Mouse (Mus musculus) lung, embryonic 14.5 days (tissue): ENCODE results near the gene Cdh18. TPM values are rescaled to one million over a fixed set of nuclear protein-coding genes. Genes with fewer than 3 reads are reported as not detected.

Source experiments
- ATAC-seq: fragments of 200-750 bp; cut with Nextera tagmentation; 2 replicates; pipeline ENCODE4 v1.8.0; 2017; ENCODE audit warnings: mild to moderate bottlenecking, moderate TSS enrichment, moderate library complexity; ENCODE audit not compliant: insufficient read depth
- DNase-seq: peaks from one replicate; pipeline ENCODE4 v3.0.0-alpha.2; 2015
- H3K27ac ChIP-seq: fragments of 300-500 bp; sonication (generic); 2 replicates; pipeline ENCODE4 v1.5.1; 2014; ENCODE audit warnings: low read depth, mild to moderate bottlenecking, moderate library complexity
- H3K27me3 ChIP-seq: fragments of 300-500 bp; sonication (generic); 2 replicates; pipeline ENCODE4 v1.6.1; 2014; ENCODE audit warnings: low read length, control low read depth; ENCODE audit not compliant: insufficient read depth
- H3K36me3 ChIP-seq: fragments of 300-500 bp; sonication (generic); 2 replicates; pipeline ENCODE4 v1.6.1; 2014; ENCODE audit warnings: control low read depth; ENCODE audit not compliant: insufficient read depth
- H3K4me1 ChIP-seq: fragments of 300-500 bp; sonication (generic); 2 replicates; pipeline ENCODE4 v1.6.1; 2014; ENCODE audit warnings: antibody characterized with exemption, control low read depth; ENCODE audit not compliant: insufficient read depth
- H3K4me2 ChIP-seq: fragments of 300-500 bp; sonication (generic); 2 replicates; pipeline ENCODE4 v1.6.1; 2014; ENCODE audit warnings: mild to moderate bottlenecking
- H3K4me3 ChIP-seq: fragments of 300-500 bp; sonication (generic); 2 replicates; pipeline ENCODE4 v1.5.1; 2014; ENCODE audit warnings: low read depth, low read length
- H3K9ac ChIP-seq: fragments of 300-500 bp; sonication (generic); 2 replicates; pipeline ENCODE4 v1.6.1; 2014
- H3K9me3 ChIP-seq: fragments of 300-500 bp; sonication (generic); 2 replicates; pipeline ENCODE4 v1.6.1; 2016; ENCODE audit warnings: low read depth, low read length, control low read depth
- CTCF ChIP-seq: IDR thresholded peaks from 2 replicates; pipeline ENCODE4 v1.5.1; 2016; ENCODE audit warnings: antibody characterized with exemption, low read depth
- WGBS: fragments of 180-500 bp; shearing (Covaris S2); extraction: QIAGEN DNeasy Blood & Tissue Kit; methylation state at CpG from one replicate; pipeline ENCODE4 v1.1.7; 2014; 5-methylcytosine and 5-hydroxymethylcytosine counted together
- polyA plus RNA-seq: library from polyadenylated mRNA; unstranded; fragments of >200 nt; fragmentation: Nextera tagmentation; extraction: Ambion mirVana; gene quantifications from 2 replicates; pipeline ENCODE4 v1.2.1, GENCODE M21; 2014

The Cdh18 gene
- polyA plus RNA-seq, 1 experiment from 2014 or later: 0.51 TPM

- H3K27me3 ChIP-seq: no peaks in the 10 kb centered on the region
- DNase-seq (peak; percentile 57), ATAC-seq (peak; percentile 52; the same call in 1 of the 2 replicates)
- no peak for TF ChIP-seq CTCF
- no peaks in the 10 kb centered on the region for H3K36me3 ChIP-seq
- no peaks in the 10 kb centered on the region for H3K9me3 ChIP-seq
- H3K4me2 ChIP-seq: no peak overlapping the region
- no peaks in the 10 kb centered on the region for H3K4me1 ChIP-seq
- H3K9ac ChIP-seq: no peak overlapping the region
- no peak overlapping the region for H3K27ac ChIP-seq
- H3K4me3 ChIP-seq: no peak overlapping the region
- WGBS: 21% methylated on average over 4 of the region's 4 CpGs
These were observed 385.5 kb downstream of the Cdh18 start for GRCm38 (mm10) chr15:22934293-22934692.

GRCm38 (mm10) chr15:22947234-22947633 lies 398.4 kb downstream of the Cdh18 start:
- ATAC-seq: no peak
- H3K27ac ChIP-seq: no peak overlapping the region
- no peak overlapping the region for H3K9ac ChIP-seq
- no peaks in the 10 kb centered on the region for H3K9me3 ChIP-seq
- H3K27me3 ChIP-seq: no peaks in the 10 kb centered on the region
- 76% methylated on average over 1 of the region's 1 CpGs for WGBS
- no peak overlapping the region for H3K4me3 ChIP-seq
- no peak for DNase-seq
- TF ChIP-seq CTCF: no peak
- H3K36me3 ChIP-seq: no peaks in the 10 kb centered on the region
- H3K4me2 ChIP-seq: no peak overlapping the region
- H3K4me1 ChIP-seq: no peaks in the 10 kb centered on the region

DNA sequence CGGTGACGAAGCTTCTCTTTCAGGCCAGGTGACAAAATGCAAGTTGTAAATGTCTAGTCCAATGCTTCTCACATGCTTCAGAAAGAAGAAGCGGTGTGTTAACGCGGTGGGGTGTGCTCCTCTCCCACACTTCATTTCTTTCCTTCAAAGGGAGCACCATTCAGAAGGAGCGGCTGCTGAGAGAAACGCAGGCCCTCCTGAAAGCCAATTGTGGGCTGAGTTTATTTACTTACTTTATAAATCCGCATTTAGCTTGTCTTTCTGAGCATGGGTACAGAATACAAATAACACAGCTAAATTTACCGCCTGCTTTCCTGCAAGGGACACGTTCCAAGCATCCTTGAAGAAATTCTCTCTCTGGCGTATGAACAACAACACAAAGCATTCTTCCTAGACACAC lies 420.6 kb downstream of the Cdh18 start:
- Histone ChIP-seq H3K9ac (no peak overlapping the region), H3K4me2 (no peak overlapping the region), H3K36me3 (no peaks in the 10 kb centered on the region), H3K9me3 (no peaks in the 10 kb centered on the region), H3K4me1 (no peaks in the 10 kb centered on the region), H3K27ac (no peak overlapping the region), H3K27me3 (no peaks in the 10 kb centered on the region), H3K4me3 (no peak overlapping the region)
- no peak for ATAC-seq
- no peak for TF ChIP-seq CTCF
- WGBS: 62% methylated on average over 11 of the region's 11 CpGs
- no peak for DNase-seq

DNA sequence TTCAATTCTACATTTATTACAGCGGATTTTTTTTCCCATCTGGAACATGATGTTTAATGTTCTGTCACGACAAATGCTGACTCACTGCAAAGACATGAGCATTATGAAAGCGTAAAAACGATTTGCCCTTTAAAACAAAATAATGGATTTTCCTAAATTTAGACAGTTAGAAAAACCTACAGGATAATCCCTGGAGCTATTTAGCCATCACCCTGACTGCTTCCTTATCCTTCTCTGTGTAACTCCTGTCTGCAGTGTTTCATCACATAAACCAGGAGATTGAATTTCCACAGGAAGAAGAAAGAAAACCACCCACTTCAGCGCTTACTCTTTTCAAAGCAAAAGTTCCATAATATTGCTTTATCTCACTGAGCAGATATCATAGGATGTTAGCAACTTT lies 431.3 kb downstream of the Cdh18 start:
- 63% methylated on average over 5 of the region's 5 CpGs for WGBS
- no peaks in the 10 kb centered on the region for H3K36me3 ChIP-seq
- no peak overlapping the region for H3K4me2 ChIP-seq
- TF ChIP-seq CTCF: no peak
- H3K27me3 ChIP-seq: no peaks in the 10 kb centered on the region
- ATAC-seq: no peak
- no peak overlapping the region for H3K9ac ChIP-seq
- no peak overlapping the region for H3K27ac ChIP-seq
- H3K4me1 ChIP-seq: no peaks in the 10 kb centered on the region
- no peak overlapping the region for H3K4me3 ChIP-seq
- no peak for DNase-seq
- no peaks in the 10 kb centered on the region for H3K9me3 ChIP-seq

GRCm38 (mm10) chr15:22984647-22985046 lies 435.8 kb downstream of the Cdh18 start:
- no peaks in the 10 kb centered on the region for H3K4me1 ChIP-seq
- H3K4me3 ChIP-seq: no peak overlapping the region
- no peak for TF ChIP-seq CTCF
- ATAC-seq (no peak), DNase-seq (no peak)
- no peaks in the 10 kb centered on the region for H3K27me3 ChIP-seq
- 63% methylated on average over 5 of the region's 5 CpGs for WGBS
- no peak overlapping the region for H3K27ac ChIP-seq
- no peaks in the 10 kb centered on the region for H3K9me3 ChIP-seq
- no peaks in the 10 kb centered on the region for H3K36me3 ChIP-seq
- H3K9ac ChIP-seq: no peak overlapping the region
- H3K4me2 ChIP-seq: no peak overlapping the region

DNA sequence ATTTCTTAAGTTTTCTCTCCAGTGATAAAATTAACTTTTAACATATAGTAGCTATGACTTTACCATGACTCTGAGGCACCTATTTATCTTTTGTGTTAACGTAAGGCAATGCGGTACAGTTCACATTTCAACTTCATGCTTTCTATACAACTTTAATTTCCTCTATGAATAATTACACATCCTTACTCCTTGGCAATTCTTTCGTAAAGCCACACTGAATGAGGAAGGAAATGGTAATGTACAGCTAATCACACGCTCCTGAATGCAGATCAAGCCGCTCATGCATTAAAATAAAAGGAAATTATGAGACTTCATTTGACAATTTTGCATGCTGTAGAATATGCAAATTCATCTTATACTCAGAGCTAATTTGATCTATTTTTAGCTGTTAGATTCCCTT lies 467.9 kb downstream of the Cdh18 start:
- no peaks in the 10 kb centered on the region for H3K27me3 ChIP-seq
- H3K27ac ChIP-seq: no peak overlapping the region
- DNase-seq (no peak), ATAC-seq (no peak)
- no peak overlapping the region for H3K4me3 ChIP-seq
- H3K4me1 ChIP-seq: no peaks in the 10 kb centered on the region
- no peak overlapping the region for H3K4me2 ChIP-seq
- no peak for TF ChIP-seq CTCF
- no peaks in the 10 kb centered on the region for H3K9me3 ChIP-seq
- no peaks in the 10 kb centered on the region for H3K36me3 ChIP-seq
- H3K9ac ChIP-seq: no peak overlapping the region
- WGBS: 82% methylated on average over 5 of the region's 5 CpGs

DNA sequence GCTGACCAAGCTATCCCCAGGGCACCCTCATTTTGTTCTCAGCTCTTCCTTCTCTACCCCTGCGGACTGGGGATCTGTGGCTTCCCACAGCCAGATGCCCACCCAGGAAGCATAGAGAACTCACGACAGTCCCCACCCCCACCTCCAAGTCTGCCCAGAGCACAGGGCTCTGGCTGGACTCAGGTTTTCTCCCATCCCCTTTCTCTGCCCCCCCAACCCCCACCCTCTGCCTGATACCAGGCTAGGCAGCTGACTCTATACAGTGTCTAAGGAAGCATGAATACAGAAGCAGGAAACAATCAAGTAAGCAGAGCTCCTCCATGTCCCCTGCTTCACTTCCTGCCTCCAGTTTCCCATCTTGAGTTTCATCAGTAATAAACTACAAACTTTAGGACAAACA lies 472.3 kb downstream of the Cdh18 start:
- H3K9me3 ChIP-seq: no peaks in the 10 kb centered on the region
- DNase-seq: peak; percentile 6
- H3K27ac ChIP-seq: no peak overlapping the region
- peak; percentile 75; the same call in 1 of the 2 replicates for ATAC-seq
- H3K4me3 ChIP-seq: no peak overlapping the region
- 42% methylated on average over 2 of the region's 2 CpGs for WGBS
- no peaks in the 10 kb centered on the region for H3K27me3 ChIP-seq
- H3K4me1 ChIP-seq: no peaks in the 10 kb centered on the region
- no peak for TF ChIP-seq CTCF
- H3K9ac ChIP-seq: no peak overlapping the region
- no peaks in the 10 kb centered on the region for H3K36me3 ChIP-seq
- no peak overlapping the region for H3K4me2 ChIP-seq

GRCm38 (mm10) chr15:23022635-23023034 lies 473.8 kb downstream of the Cdh18 start:
- ATAC-seq: peak; percentile 21; the same call in 1 of the 2 replicates

More at GRCm38 (mm10) chr15:23022635-23023034, 473.8 kb downstream of the Cdh18 start:
- H3K4me2 ChIP-seq: no peak overlapping the region
- no peaks in the 10 kb centered on the region for H3K4me1 ChIP-seq
- H3K27me3 ChIP-seq: no peaks in the 10 kb centered on the region
- no peak overlapping the region for H3K9ac ChIP-seq
- H3K9me3 ChIP-seq: no peaks in the 10 kb centered on the region
- DNase-seq: peak; percentile 46
- no peaks in the 10 kb centered on the region for H3K36me3 ChIP-seq
- no peak overlapping the region for H3K27ac ChIP-seq
- H3K4me3 ChIP-seq: no peak overlapping the region
- TF ChIP-seq CTCF: no peak
